Mouse (Mus musculus) MEL (cell line): ENCODE data around the gene Gmpr2. TPM values are rescaled to one million over a fixed set of nuclear protein-coding genes. Genes with fewer than 3 reads are reported as not detected.

Experiments
- DNase-seq: peaks from one replicate; pipeline ENCODE4 v3.0.0; 2011; ENCODE audit warnings: low read depth, low spot score
- H3K27ac ChIP-seq: 2 replicates; pipeline ENCODE4 v1.5.1; 2012; ENCODE audit warnings: low read depth, mild to moderate bottlenecking, control low read depth, low read length, moderate library complexity; ENCODE audit not compliant: control insufficient read depth
- H3K27me3 ChIP-seq, 2 experiments: fragments of 150-350 bp in 1 of 2; sonication (generic) in 1 of 2; 2 replicates each; pipeline ENCODE4 v1.6.1; 2012; ENCODE audit warnings: low read length in 2 of 2, mild to moderate bottlenecking in 2 of 2, improper control_type of control experiment in 1 of 2, moderate library complexity in 1 of 2; ENCODE audit not compliant: insufficient read depth in 2 of 2, control insufficient read depth in 1 of 2
- H3K36me3 ChIP-seq, 2 experiments: 2 replicates each; pipeline ENCODE4 v1.6.1; 2012 to 2014; ENCODE audit warnings: low read length in 2 of 2, improper control_type of control experiment in 1 of 2, inconsistent platforms in 1 of 2, mild to moderate bottlenecking in 1 of 2; ENCODE audit not compliant: insufficient read depth in 2 of 2, control insufficient read depth in 1 of 2
- H3K4me1 ChIP-seq, 2 experiments: fragments of 150-350 bp in 1 of 2; sonication (generic) in 1 of 2; 2 replicates each; pipeline ENCODE4 v1.6.1; 2012; ENCODE audit warnings: low read length in 2 of 2, improper control_type of control experiment in 1 of 2, mild to moderate bottlenecking in 1 of 2; ENCODE audit not compliant: insufficient read depth in 2 of 2, control insufficient read depth in 1 of 2
- H3K4me3 ChIP-seq, 2 experiments: fragments of 150-350 bp in 1 of 2; sonication (generic) in 1 of 2; 2 replicates each; pipeline ENCODE4 v1.5.1; 2012; ENCODE audit warnings: low read depth in 2 of 2, low read length in 2 of 2, mild to moderate bottlenecking in 2 of 2, moderate library complexity in 2 of 2, control low read depth in 1 of 2, improper control_type of control experiment in 1 of 2; ENCODE audit not compliant: control insufficient read depth in 1 of 2, insufficient read depth in 1 of 2
- H3K79me2 ChIP-seq: 2 replicates; pipeline ENCODE4 v1.6.1; 2012; ENCODE audit warnings: mild to moderate bottlenecking, low read length, moderate library complexity; ENCODE audit not compliant: control insufficient read depth, poor library complexity, insufficient read depth
- H3K9ac ChIP-seq: 2 replicates; pipeline ENCODE4 v1.6.1; 2012; ENCODE audit warnings: low read depth, mild to moderate bottlenecking, control low read depth, low read length, moderate library complexity; ENCODE audit not compliant: control insufficient read depth, poor library complexity, severe bottlenecking
- H3K9me3 ChIP-seq: fragments of 150-350 bp; sonication (generic); replicated peaks from 2 replicates; pipeline ENCODE4 v1.6.1; 2012; ENCODE audit warnings: mild to moderate bottlenecking, low read length, improper control_type of control experiment, moderate library complexity; ENCODE audit not compliant: insufficient read depth
- CHD1 ChIP-seq: IDR thresholded peaks from 2 replicates; pipeline ENCODE4 v1.6.1; 2012; ENCODE audit warnings: low read depth, mild to moderate bottlenecking, inconsistent platforms, low read length, improper control_type of control experiment
- E2F4 ChIP-seq: IDR thresholded peaks from 2 replicates; pipeline ENCODE4 v1.6.1; 2011; ENCODE audit warnings: low read depth, low read length, improper control_type of control experiment, borderline replicate concordance
- ELF1 ChIP-seq: IDR thresholded peaks from 2 replicates; pipeline ENCODE4 v1.6.1; 2014; ENCODE audit warnings: low read depth, mild to moderate bottlenecking, inconsistent platforms, low read length, improper control_type of control experiment, moderate library complexity
- ETS1 ChIP-seq: IDR thresholded peaks from 2 replicates; pipeline ENCODE4 v1.6.1; 2012; ENCODE audit warnings: low read depth, mild to moderate bottlenecking, inconsistent platforms, low read length, improper control_type of control experiment, moderate library complexity
- HCFC1 ChIP-seq: IDR thresholded peaks from 2 replicates; pipeline ENCODE4 v1.6.1; 2012; ENCODE audit warnings: low read depth, mild to moderate bottlenecking, inconsistent platforms, low read length, improper control_type of control experiment, moderate library complexity
- MAX ChIP-seq: IDR thresholded peaks from 2 replicates; pipeline ENCODE4 v1.6.1; 2011; ENCODE audit warnings: low read length, improper control_type of control experiment
- MXI1 ChIP-seq: IDR thresholded peaks from 2 replicates; pipeline ENCODE4 v1.6.1; 2011; ENCODE audit warnings: mild to moderate bottlenecking, low read depth, low read length, improper control_type of control experiment
- MYB ChIP-seq: IDR thresholded peaks from 2 replicates; pipeline ENCODE4 v1.6.1; 2011; ENCODE audit warnings: mild to moderate bottlenecking, low read depth, low read length, improper control_type of control experiment
- MYC ChIP-seq: IDR thresholded peaks from 2 replicates; pipeline ENCODE4 v1.6.1; 2011; ENCODE audit warnings: low read depth, mild to moderate bottlenecking, low read length, improper control_type of control experiment, moderate library complexity
- POLR2A ChIP-seq, 2 experiments: IDR thresholded peaks; 2 replicates each; pipeline ENCODE4 v1.6.1; 2011 to 2012; ENCODE audit warnings: low read length in 2 of 2, mild to moderate bottlenecking in 2 of 2, control low read depth in 1 of 2, improper control_type of control experiment in 1 of 2, low read depth in 1 of 2, moderate library complexity in 1 of 2; ENCODE audit not compliant: control insufficient read depth in 1 of 2, insufficient read depth in 1 of 2, poor library complexity in 1 of 2
- POLR2AphosphoS2 ChIP-seq: IDR thresholded peaks from 2 replicates; pipeline ENCODE4 v1.6.1; 2011; ENCODE audit warnings: low read length, improper control_type of control experiment
- POLR2AphosphoS5 ChIP-seq: IDR thresholded peaks from 2 replicates; pipeline ENCODE4 v1.6.1; 2012; ENCODE audit warnings: low read depth, borderline replicate concordance, mild to moderate bottlenecking, inconsistent platforms, low read length, moderate library complexity, mixed read lengths
- RAD21 ChIP-seq: IDR thresholded peaks from 2 replicates; pipeline ENCODE4 v1.6.1; 2011; ENCODE audit warnings: mild to moderate bottlenecking, low read depth, low read length, improper control_type of control experiment
- RCOR1 ChIP-seq: IDR thresholded peaks from 2 replicates; pipeline ENCODE4 v1.6.1; 2012; ENCODE audit warnings: low read depth, mild to moderate bottlenecking, inconsistent platforms, low read length, improper control_type of control experiment
- SIN3A ChIP-seq: IDR thresholded peaks from 2 replicates; pipeline ENCODE4 v1.6.1; 2012; ENCODE audit warnings: low read length, improper control_type of control experiment, inconsistent platforms
- TAL1 ChIP-seq: IDR thresholded peaks from 2 replicates; pipeline ENCODE4 v1.6.1; 2012; ENCODE audit warnings: mild to moderate bottlenecking, inconsistent platforms, low read length, moderate library complexity, mixed read lengths
- TCF12 ChIP-seq: IDR thresholded peaks from 2 replicates; pipeline ENCODE4 v1.6.1; 2014; ENCODE audit warnings: low read depth, mild to moderate bottlenecking, inconsistent platforms, low read length, improper control_type of control experiment, moderate library complexity
- UBTF ChIP-seq: IDR thresholded peaks from 2 replicates; pipeline ENCODE4 v1.6.1; 2012; ENCODE audit warnings: low read depth, mild to moderate bottlenecking, inconsistent platforms, low read length, improper control_type of control experiment, moderate library complexity, borderline replicate concordance; ENCODE audit not compliant: insufficient read depth
- USF1 ChIP-seq: IDR thresholded peaks from 2 replicates; pipeline ENCODE4 v1.6.1; 2014; ENCODE audit warnings: low read depth, mild to moderate bottlenecking, inconsistent platforms, low read length, improper control_type of control experiment, moderate library complexity
- USF2 ChIP-seq, 2 experiments: IDR thresholded peaks; 2 replicates each; pipeline ENCODE4 v1.6.1; 2011 to 2012; ENCODE audit warnings: improper control_type of control experiment in 2 of 2, low read length in 2 of 2, borderline replicate concordance in 1 of 2, inconsistent platforms in 1 of 2, low read depth in 1 of 2, mild to moderate bottlenecking in 1 of 2; ENCODE audit not compliant: insufficient read depth in 1 of 2
- ZKSCAN1 ChIP-seq: IDR thresholded peaks from 2 replicates; pipeline ENCODE4 v1.6.1; 2012; ENCODE audit warnings: low read depth, mild to moderate bottlenecking, inconsistent platforms, low read length, improper control_type of control experiment, moderate library complexity
- ZMIZ1 ChIP-seq: IDR thresholded peaks from 2 replicates; pipeline ENCODE4 v1.6.1; 2012; ENCODE audit warnings: low read depth, mild to moderate bottlenecking, inconsistent platforms, low read length, improper control_type of control experiment, moderate library complexity
- ZNF384 ChIP-seq: IDR thresholded peaks from 2 replicates; pipeline ENCODE4 v1.6.1; 2012; ENCODE audit warnings: low read depth, mild to moderate bottlenecking, inconsistent platforms, low read length, improper control_type of control experiment
- polyA plus RNA-seq, 2 experiments: library from polyadenylated mRNA; stranded (reverse) in 1 of 2; unstranded in 1 of 2; fragments of >175 nt in 1 of 2; fragments of >200 nt in 1 of 2; gene quantifications; 2 replicates each; pipeline versions ENCODE4 v1.2.1 to v1.2.4; 2012; ENCODE audit warnings: low replicate concordance in 2 of 2, low read depth in 1 of 2; ENCODE audit not compliant: insufficient read length in 2 of 2, insufficient read depth in 1 of 2, missing spikeins in 1 of 2
- total RNA-seq: library from RNA; depleted of rRNA; stranded (reverse); fragments of 300-350 nt; gene quantifications from 2 replicates; pipeline ENCODE4 v1.2.3, GENCODE M21; 2012

Gene Gmpr2
- total and polyA plus RNA-seq, 3 experiments = 22.3 to 28.8 TPM; not detected in 1

DNA sequence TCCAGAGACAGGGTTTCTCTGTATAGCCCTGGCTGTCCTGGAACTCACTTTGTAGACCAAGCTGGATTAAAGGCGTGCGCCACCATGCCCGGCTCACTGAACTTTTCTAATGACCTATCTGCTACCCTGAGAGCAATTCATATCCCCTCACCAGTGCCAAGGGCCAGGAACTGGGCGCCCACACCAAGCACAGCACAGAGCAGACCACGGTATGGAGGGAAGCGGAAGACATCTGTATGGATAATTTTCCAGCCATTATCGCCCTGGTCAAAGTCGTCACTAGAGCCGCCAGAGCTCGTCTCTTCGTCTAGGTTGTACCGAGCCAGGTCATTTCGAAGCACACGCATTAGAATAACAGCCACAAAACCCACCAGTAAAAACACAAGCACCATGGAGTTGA is 30.9 kb upstream of the Gmpr2 start:
- peaks cover 42% of the 10 kb centered on the region for H3K79me2 ChIP-seq
- H3K27me3 ChIP-seq = no peaks in the 10 kb centered on the region
- no peaks in the 10 kb centered on the region for H3K9me3 ChIP-seq
- DNase-seq = no peak
- no peak overlapping the region for H3K27ac ChIP-seq
- H3K36me3 ChIP-seq = peaks cover 4 to 17% of the 10 kb centered on the region in 2 experiments
- H3K4me3 ChIP-seq = no peak overlapping the region
- no peak overlapping the region for H3K9ac ChIP-seq
- TF ChIP-seq MAX (no peak), ETS1 (no peak), MXI1 (no peak), TAL1 (no peak), ZKSCAN1 (no peak)
- peaks cover 0 to 14% of the 10 kb centered on the region in 2 experiments; a peak in 2 of 4 replicates for H3K4me1 ChIP-seq

DNA sequence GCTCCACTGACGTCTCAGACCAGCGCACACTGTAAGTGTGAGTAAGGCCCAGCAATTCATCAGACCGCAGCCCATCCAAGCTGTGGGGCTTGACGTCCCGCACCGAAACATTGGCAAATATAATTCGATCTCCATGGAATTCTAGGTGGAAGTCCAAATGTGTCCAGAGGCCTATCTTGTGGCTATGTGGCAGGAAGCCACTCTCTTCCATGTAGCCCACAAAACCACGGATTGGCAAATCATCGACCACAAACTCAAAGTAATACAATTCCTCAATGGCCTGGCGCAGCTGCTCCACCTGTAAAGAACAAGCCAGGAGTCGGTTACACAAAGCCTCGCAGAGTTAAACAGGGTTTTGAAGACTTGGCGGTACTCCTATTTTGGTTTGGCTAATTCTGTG is 30.4 kb upstream of the Gmpr2 start:
- Histone ChIP-seq H3K27ac (no peak overlapping the region), H3K9me3 (no peaks in the 10 kb centered on the region), H3K4me3 (no peak overlapping the region), H3K79me2 (peaks cover 42% of the 10 kb centered on the region), H3K4me1 (peaks cover 0 to 14% of the 10 kb centered on the region in 2 experiments; a peak in 2 of 4 replicates), H3K27me3 (no peaks in the 10 kb centered on the region), H3K9ac (no peak overlapping the region), H3K36me3 (peaks cover 4 to 15% of the 10 kb centered on the region in 2 experiments)
- DNase-seq = no peak
- TF ChIP-seq HCFC1 = no peak
- TF ChIP-seq E2F4 = no peak
- no peak for TF ChIP-seq MXI1
- TF ChIP-seq MYB = no peak
- TF ChIP-seq MYC = no peak
- no peak for TF ChIP-seq POLR2AphosphoS2
- TF ChIP-seq POLR2AphosphoS5 = no peak
- TF ChIP-seq UBTF = no peak
- no peak for TF ChIP-seq RCOR1
- TF ChIP-seq ZMIZ1 = no peak
- no peak for TF ChIP-seq SIN3A
- TF ChIP-seq POLR2A (IDR thresholded peaks at IDR 0.05; ENCODE audit: control insufficient read depth in 1 of 2, insufficient read depth in 1 of 2, low read depth in 1 of 2, low read length in 2 of 2, poor library complexity in 1 of 2) = no peak
- TF ChIP-seq ZNF384 = no peak
- no peak for TF ChIP-seq TAL1
- TF ChIP-seq CHD1 = no peak
- no peak for TF ChIP-seq TCF12
- TF ChIP-seq USF2 (IDR thresholded peaks at IDR 0.05; ENCODE audit: borderline replicate concordance in 1 of 2, insufficient read depth in 1 of 2, low read depth in 1 of 2, low read length in 2 of 2) = no peak
- TF ChIP-seq ELF1 = no peak
- no peak for TF ChIP-seq USF1
- no peak for TF ChIP-seq RAD21
